Mouse (Mus musculus) hematopoietic stem cell, adult 5-6 weeks (primary cell): ENCODE data around the gene Klhl40. TPM values are rescaled to one million over a fixed set of nuclear protein-coding genes. Genes with fewer than 3 reads are reported as not detected.
A peak's percentile ranks its signal among the peaks of the same experiment; 100 is the strongest.

ENCODE experiments used
- ATAC-seq, 2 experiments: fragments of 125-278 bp in 1 of 2; replicated peaks in 1 of 2; 2 replicates each; pipeline ENCODE4 v1.8.0; 2016 to 2017; ENCODE audit warnings: inconsistent platforms in 2 of 2, mild to moderate bottlenecking in 2 of 2, moderate number of reproducible peaks in 2 of 2, low read depth in 1 of 2, moderate TSS enrichment in 1 of 2; ENCODE audit not compliant: low FRiP score in 2 of 2, poor library complexity in 2 of 2, severe bottlenecking in 2 of 2, insufficient read depth in 1 of 2, low TSS enrichment in 1 of 2
- total RNA-seq: library from RNA; stranded (forward); fragments of 172-1452, 232-1000 nt; gene quantifications from 2 replicates; pipeline ENCODE4 v1.2.3, GENCODE M21; 2017

Gene Klhl40
- total RNA-seq: not detected in 2 replicates

GRCm38 (mm10) chr9:121777484-121778065, at the start of gene Klhl40:
Gene Klhl40 (plus strand): TSS chr9:121777607.
- ATAC-seq: peak; percentile 31 to 42; a peak in 3 of 4 replicates

DNA sequence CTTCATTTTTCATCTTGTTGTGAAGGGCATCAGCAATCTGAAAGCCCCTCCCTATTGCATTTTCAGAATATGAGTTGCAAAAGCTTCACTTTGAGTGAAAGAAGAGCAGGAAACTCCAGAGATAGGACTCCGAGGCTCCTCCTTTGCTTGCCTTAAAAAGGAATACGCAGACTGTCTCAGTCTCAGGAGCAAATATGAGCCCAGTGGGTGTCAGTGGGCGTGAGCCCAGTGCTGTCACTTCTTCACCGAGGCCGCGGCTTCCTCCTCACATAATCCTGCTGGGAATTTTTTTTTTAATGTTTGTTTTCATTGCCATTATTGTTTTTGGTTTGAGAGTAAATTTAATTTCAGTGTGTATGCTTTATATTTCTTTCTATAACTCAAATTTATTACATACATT, 36.9 kb upstream of the Klhl40 start:
- no peak for ATAC-seq

- ATAC-seq: no peak
These were observed 36.2 kb upstream of the Klhl40 start for GRCm38 (mm10) chr9:121741168-121741567.

DNA sequence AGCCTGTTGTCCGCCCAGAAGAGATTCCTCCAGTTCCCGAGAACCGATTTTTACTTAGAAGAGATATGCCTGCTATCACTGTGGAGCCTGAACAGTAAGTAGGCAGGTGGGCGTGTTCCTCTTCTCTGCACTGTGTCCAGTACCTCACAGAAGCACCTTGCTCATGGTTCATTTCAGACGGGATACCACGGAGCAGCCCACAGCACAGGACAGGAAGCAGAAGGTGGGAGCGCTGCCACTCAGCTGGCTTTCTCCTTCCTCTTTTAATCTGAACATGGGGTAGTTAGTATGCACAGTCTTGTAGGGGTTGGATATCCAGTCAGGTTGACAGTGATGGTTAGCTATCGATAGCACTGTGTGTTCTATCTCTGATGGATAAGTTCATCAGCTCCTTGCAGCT, 33.4 kb upstream of the Klhl40 start:
- peak; percentile 82 to 90 for ATAC-seq

GRCm38 (mm10) chr9:121752774-121753173, 24.6 kb upstream of the Klhl40 start:
- no peak for ATAC-seq

GRCm38 (mm10) chr9:121754624-121755023, 22.8 kb upstream of the Klhl40 start:
- ATAC-seq: no peak

GRCm38 (mm10) chr9:121756785-121757184, 20.6 kb upstream of the Klhl40 start:
- no peak for ATAC-seq

DNA sequence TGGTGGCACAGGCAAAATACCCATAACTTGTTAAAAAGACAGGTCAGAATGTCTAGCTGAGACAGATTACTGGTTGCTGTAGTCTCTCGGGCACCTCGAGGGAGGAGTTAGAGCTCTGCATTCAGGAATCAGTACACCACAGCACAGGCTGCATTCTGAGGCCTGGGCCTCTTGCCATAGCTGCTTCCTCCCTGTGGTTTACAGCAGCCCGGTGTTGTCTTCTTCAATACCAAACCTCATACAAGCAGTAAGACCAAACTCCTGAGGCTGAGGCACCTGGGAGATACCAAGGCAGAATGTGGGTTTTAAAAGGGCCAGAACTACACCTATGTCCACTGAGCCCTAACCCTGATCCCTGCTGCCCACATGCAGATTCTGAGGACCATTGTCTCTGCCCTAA, 20.0 kb upstream of the Klhl40 start:
- ATAC-seq: peak; percentile 62 to 72

DNA sequence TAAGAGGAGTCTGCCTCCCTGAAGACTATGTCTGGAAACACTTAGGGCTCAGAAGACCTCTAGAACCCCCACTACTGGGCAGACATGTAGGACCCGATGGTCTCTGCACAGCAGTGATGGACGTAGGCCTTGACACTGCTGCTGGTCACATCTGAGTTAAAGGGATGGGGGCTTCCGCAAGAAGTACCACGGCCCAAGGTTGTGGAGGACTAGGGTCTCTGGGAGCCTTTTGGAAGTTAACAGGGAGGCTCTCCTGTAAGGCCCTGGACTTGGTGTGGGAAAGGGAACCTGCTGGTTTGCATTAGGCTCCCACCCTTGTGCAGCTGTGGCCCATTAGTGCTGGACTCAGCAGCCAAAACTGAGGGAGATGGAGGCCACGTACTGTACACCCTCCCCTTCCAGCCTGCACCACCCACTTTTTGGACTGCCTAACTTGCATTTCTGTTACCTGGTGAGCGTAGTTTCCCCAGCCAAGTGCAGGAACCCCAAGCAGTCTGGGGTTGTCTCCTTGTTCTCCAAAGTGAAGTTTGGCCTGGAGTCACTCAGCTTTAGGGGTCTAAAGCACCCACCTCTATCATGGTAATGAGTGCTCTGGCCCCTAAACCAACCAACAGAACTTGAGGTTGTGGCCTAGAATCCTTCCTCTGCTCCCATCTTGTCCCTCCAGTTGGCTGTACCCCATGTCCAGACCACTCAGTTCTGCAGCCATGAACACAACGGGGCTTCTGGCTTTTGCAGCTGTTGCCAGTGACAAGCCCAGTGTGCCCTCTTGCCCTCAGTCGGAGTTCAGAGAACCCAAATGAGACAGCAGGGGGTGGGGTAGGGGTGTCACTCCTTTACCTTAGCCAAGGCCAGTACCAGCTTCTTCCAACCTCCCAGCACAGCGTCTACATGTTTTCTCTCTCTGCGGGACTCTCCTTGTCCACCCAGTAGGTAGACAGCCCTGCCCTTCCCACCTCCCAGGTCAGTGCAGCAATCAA, 19.3 kb upstream of the Klhl40 start:
- ATAC-seq: no peak

DNA sequence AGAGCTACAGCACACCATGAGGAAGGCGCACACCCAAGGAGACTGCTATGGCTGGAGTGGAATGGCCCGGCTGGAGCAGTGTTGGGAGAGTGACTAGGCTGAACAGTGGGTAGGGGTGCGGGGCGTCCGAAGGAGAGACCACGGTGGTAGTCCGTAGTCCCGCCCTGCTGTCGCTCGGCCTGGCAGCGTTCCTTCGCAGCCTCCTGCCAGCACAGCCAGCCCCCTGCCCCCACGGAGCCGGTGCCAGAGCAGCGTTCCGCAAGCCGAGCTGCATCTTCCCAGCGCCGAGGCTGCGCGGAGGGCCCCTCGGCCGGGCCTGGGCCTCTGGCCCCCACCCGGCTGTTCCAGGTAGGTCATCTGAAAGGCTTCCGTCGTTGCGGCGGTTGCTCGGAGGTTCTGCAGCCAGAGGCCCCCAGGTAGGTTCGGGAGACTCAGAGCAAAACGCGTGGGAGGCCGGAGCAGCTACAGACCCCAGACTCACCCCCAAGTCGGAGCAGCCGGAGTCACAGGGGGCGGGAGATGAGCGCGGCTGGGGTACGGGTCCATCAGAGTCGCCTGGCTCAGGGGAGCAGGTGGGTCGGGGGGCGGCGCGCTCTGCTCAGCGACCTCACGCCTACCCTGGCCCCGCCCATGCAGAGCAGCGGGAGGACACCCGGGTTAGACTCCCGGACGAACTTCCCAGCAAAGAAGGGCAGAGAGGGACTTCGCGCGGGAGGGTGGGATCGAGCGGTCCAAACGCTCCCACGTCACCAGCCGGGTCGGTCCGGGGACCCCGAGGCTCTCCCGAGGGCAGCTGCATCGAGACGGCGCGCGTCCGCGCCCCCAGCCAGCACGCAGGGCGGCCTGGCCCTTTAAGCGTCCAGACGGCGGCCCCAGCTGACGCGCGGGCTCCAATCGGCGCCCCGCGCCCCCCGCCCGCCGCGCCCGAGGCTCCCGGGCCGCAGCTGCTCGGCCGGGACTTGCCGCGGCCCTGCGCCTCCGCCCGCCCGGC, 18.0 kb upstream of the Klhl40 start, which contains the start of gene Zfp651:
Gene Zfp651, plus strand, starts transcription at position 240 of the 991 bp plus-strand sequence.
- ATAC-seq: peak in 1 of 2 experiments; percentile 4; a peak in 1 of 4 replicates

GRCm38 (mm10) chr9:121760271-121761090, 16.9 kb upstream of the Klhl40 start:
- ATAC-seq: peak; percentile 51 to 55

DNA sequence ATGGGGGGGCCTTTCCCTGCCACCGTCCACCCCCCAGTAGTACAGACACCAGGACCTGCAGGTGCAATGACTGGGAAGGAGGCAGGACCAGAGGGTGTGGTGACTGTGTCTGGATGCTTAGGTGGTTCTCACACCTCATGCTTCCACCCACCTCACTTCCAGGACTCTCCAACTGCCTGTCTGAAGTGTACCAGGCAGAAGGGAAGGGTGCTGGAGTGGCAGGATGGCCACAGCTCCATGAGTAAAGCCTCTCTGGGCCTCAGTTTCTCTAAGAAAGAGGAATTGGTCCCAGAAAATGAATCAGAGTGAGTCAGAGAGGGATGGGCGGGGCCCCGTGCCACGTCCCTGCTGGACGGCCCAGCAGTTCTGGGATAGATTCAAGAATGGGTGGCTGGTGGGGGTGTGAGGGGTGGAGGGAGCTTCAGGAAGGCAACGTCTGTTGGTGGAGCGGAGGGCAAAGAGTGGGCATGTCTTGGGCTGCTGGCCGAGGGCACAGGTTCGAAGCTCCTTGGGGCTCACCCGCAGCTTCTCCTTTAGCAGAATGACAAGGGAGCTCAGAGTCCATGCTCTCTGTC, 16.2 kb upstream of the Klhl40 start:
- no peak for ATAC-seq

- no peak for ATAC-seq
These were observed 15.6 kb upstream of the Klhl40 start for GRCm38 (mm10) chr9:121761787-121762186.

DNA sequence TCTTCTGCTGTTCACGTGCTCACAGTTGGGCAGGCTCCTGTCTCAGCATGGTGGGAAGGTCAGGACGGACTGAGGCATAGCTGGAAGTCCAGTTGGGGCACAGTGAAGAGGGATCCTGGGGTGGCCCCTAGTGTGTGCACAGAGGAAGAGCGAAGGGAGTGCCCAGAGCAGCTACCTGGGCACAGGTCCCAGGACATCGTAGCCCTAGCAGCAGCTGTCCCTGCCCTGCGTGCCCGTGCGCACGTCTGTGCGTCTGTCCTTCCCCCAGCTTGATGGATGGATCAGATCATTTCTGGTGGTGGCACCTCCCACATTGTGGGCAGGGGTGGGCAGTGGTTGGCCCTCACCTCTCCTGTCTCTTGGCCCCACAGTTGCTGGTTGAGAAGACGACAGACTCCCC, 15.2 kb upstream of the Klhl40 start:
- no peak for ATAC-seq

DNA sequence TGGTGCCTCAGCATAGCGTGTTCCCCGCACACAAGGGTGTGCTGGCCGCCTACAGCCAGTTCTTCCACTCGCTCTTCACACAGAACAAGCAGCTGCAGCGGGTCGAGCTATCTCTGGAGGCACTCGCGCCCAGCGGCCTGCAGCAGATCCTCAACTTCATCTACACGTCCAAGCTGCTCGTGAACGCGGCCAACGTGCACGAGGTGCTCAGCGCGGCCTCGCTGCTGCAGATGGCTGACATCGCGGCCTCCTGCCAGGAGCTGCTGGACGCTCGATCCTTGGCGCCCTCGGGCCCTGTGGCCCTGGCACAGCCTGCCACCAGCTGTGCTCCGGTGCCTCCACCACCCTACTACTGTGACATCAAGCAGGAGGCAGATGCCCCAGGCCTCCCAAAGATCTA, 14.6 kb upstream of the Klhl40 start:
- ATAC-seq: no peak

- ATAC-seq: no peak
These were observed 13.7 kb upstream of the Klhl40 start for GRCm38 (mm10) chr9:121763716-121764115.
